Mouse (Mus musculus): ENCODE measurements around the gene Tom1. TPM values are rescaled to one million over a fixed set of nuclear protein-coding genes. Genes with fewer than 3 reads are reported as not detected.

Gene Tom1
- polyA plus RNA-seq (2015; fragmentation: Nextera tagmentation; extraction: Ambion mirVana), result 35.4 and 40.2 TPM in 2 replicates

GRCm38 (mm10) chr8:75033511-75034243, at the start of gene Tom1:
TSS of gene Tom1 (plus strand) at chr8:75033705.
- peak; percentile 99 for ATAC-seq (ENCODE audit: low FRiP score, low read depth)
- peak within 1 kb of the TSS; percentile 86 for H3K4me2 ChIP-seq
- H3K27ac ChIP-seq (replicated peaks), result peak within 1 kb of the TSS; percentile 92
- peaks cover 13% of the 10 kb centered on the region; the same call in 1 of the 2 replicates for H3K36me3 ChIP-seq
- H3K9me3 ChIP-seq, result no peaks in the 10 kb centered on the region
- H3K27me3 ChIP-seq, result no peaks in the 10 kb centered on the region
- peaks cover 13% of the 10 kb centered on the region; the same call in 1 of the 2 replicates for H3K4me1 ChIP-seq (replicated peaks)
- under 1% methylated on average over 62 of the region's 62 CpGs for WGBS
- H3K4me3 ChIP-seq, result peak within 1 kb of the TSS; percentile 76
- H3K9ac ChIP-seq, result peak within 1 kb of the TSS; percentile 77

GRCm38 (mm10) chr8:74987436-74987835, 46.1 kb upstream of the Tom1 start:
- Histone ChIP-seq H3K4me3 (no peak overlapping the region), H3K9ac (no peak overlapping the region), H3K9me3 (no peaks in the 10 kb centered on the region), H3K27ac (replicated peaks) (no peak overlapping the region), H3K36me3 (no peaks in the 10 kb centered on the region), H3K4me2 (no peak overlapping the region), H3K4me1 (replicated peaks) (0 out of 2 replicates have a peak, but pooled peaks cover 2% of the 10 kb centered on the region), H3K27me3 (no peaks in the 10 kb centered on the region)
- no peak for ATAC-seq (ENCODE audit: low FRiP score, low read depth)
- 86% methylated on average over 5 of the region's 5 CpGs for WGBS

- no peak overlapping the region for H3K27ac ChIP-seq (replicated peaks)
- no peaks in the 10 kb centered on the region for H3K9me3 ChIP-seq
- H3K9ac ChIP-seq, result no peak overlapping the region
- H3K4me1 ChIP-seq (replicated peaks), result peaks cover 14% of the 10 kb centered on the region
- no peaks in the 10 kb centered on the region for H3K27me3 ChIP-seq
- no peak overlapping the region for H3K4me2 ChIP-seq
- H3K36me3 ChIP-seq, result no peaks in the 10 kb centered on the region
- no peak for ATAC-seq (ENCODE audit: low FRiP score, low read depth)
- H3K4me3 ChIP-seq, result no peak overlapping the region
- WGBS, result 29% methylated on average over 15 of the region's 15 CpGs
Observed at GRCm38 (mm10) chr8:74990021-74990420, 43.5 kb upstream of the Tom1 start.

GRCm38 (mm10) chr8:74993081-74993474, 40.4 kb upstream of the Tom1 start, which contains the start of gene Hmgxb4:
TSS of gene Hmgxb4 (plus strand) at chr8:74993356.
- Histone ChIP-seq H3K4me3 (peak within 1 kb of the TSS; percentile 87), H3K4me2 (peak within 1 kb of the TSS; percentile 68), H3K36me3 (no peaks in the 10 kb centered on the region), H3K27ac (replicated peaks) (peak within 1 kb of the TSS; percentile 96), H3K9ac (peak within 1 kb of the TSS; percentile 97), H3K9me3 (no peaks in the 10 kb centered on the region), H3K4me1 (replicated peaks) (peaks cover 14% of the 10 kb centered on the region), H3K27me3 (no peaks in the 10 kb centered on the region)
- ATAC-seq (ENCODE audit: low FRiP score, low read depth), result 0 out of 2 replicates have a peak, but pooled peaks have one; percentile 6
- 13% methylated on average over 8 of the region's 8 CpGs for WGBS

GRCm38 (mm10) chr8:74993475-74994451, 39.7 kb upstream of the Tom1 start:
- H3K36me3 ChIP-seq, result peaks cover 3% of the 10 kb centered on the region
- no peaks in the 10 kb centered on the region for H3K9me3 ChIP-seq
- WGBS, result under 1% methylated on average over 93 of the region's 111 CpGs
- ATAC-seq (ENCODE audit: low FRiP score, low read depth), result peak; percentile 95
- peak overlapping the region; percentile 97 for H3K9ac ChIP-seq
- H3K27ac ChIP-seq (replicated peaks), result peak overlapping the region; percentile 96
- H3K4me2 ChIP-seq, result peak overlapping the region; percentile 68
- peaks cover 14% of the 10 kb centered on the region for H3K4me1 ChIP-seq (replicated peaks)
- peak overlapping the region; percentile 87 for H3K4me3 ChIP-seq
- H3K27me3 ChIP-seq, result no peaks in the 10 kb centered on the region

GRCm38 (mm10) chr8:74994540-74994939, 39.0 kb upstream of the Tom1 start:
- H3K4me3 ChIP-seq, result peak overlapping the region; percentile 87
- ATAC-seq (ENCODE audit: low FRiP score, low read depth), result no peak
- 3% methylated on average over 7 of the region's 7 CpGs for WGBS
- no peaks in the 10 kb centered on the region for H3K9me3 ChIP-seq
- H3K36me3 ChIP-seq, result peaks cover 11% of the 10 kb centered on the region
- H3K27me3 ChIP-seq, result no peaks in the 10 kb centered on the region
- peaks cover 14% of the 10 kb centered on the region for H3K4me1 ChIP-seq (replicated peaks)
- peak overlapping the region; percentile 96 for H3K27ac ChIP-seq (replicated peaks)
- peak overlapping the region; percentile 68 for H3K4me2 ChIP-seq
- peak overlapping the region; percentile 97 for H3K9ac ChIP-seq

- Histone ChIP-seq H3K27me3 (no peaks in the 10 kb centered on the region), H3K36me3 (peaks cover 48% of the 10 kb centered on the region)
- WGBS, result 96% methylated on average over 3 of the region's 3 CpGs
Observed at GRCm38 (mm10) chr8:75000431-75000830, 33.1 kb upstream of the Tom1 start.

GRCm38 (mm10) chr8:75008826-75009225, 24.7 kb upstream of the Tom1 start:
- Histone ChIP-seq H3K27me3 (no peaks in the 10 kb centered on the region), H3K36me3 (peaks cover 32% of the 10 kb centered on the region), H3K4me2 (no peak overlapping the region), H3K9me3 (no peaks in the 10 kb centered on the region), H3K4me3 (no peak overlapping the region), H3K9ac (no peak overlapping the region), H3K27ac (replicated peaks) (no peak overlapping the region), H3K4me1 (replicated peaks) (no peaks in the 10 kb centered on the region)
- WGBS, result 93% methylated on average over 2 of the region's 2 CpGs
- ATAC-seq (ENCODE audit: low FRiP score, low read depth), result no peak

More at GRCm38 (mm10) chr8:75000431-75000830, 33.1 kb upstream of the Tom1 start:
- Histone ChIP-seq H3K9ac (no peak overlapping the region), H3K4me3 (no peak overlapping the region), H3K4me1 (replicated peaks) (no peaks in the 10 kb centered on the region; the same call in 1 of the 2 replicates), H3K9me3 (no peaks in the 10 kb centered on the region), H3K27ac (replicated peaks) (no peak overlapping the region), H3K4me2 (no peak overlapping the region)
- ATAC-seq (ENCODE audit: low FRiP score, low read depth), result no peak

- ATAC-seq (ENCODE audit: low FRiP score, low read depth), result no peak
- H3K9ac ChIP-seq, result no peak overlapping the region
- WGBS, result 52% methylated on average over 2 of the region's 2 CpGs
Observed at GRCm38 (mm10) chr8:75013557-75013956, 19.9 kb upstream of the Tom1 start.

GRCm38 (mm10) chr8:75013964-75014363, 19.5 kb upstream of the Tom1 start:
- no peak overlapping the region for H3K4me3 ChIP-seq
- H3K4me1 ChIP-seq (replicated peaks), result no peaks in the 10 kb centered on the region
- WGBS, result 87% methylated on average over 3 of the region's 3 CpGs
- H3K4me2 ChIP-seq, result no peak overlapping the region
- no peak overlapping the region for H3K9ac ChIP-seq
- H3K27me3 ChIP-seq, result no peaks in the 10 kb centered on the region
- ATAC-seq (ENCODE audit: low FRiP score, low read depth), result no peak
- H3K36me3 ChIP-seq, result peaks cover 10% of the 10 kb centered on the region
- H3K9me3 ChIP-seq, result no peaks in the 10 kb centered on the region
- no peak overlapping the region for H3K27ac ChIP-seq (replicated peaks)

More at GRCm38 (mm10) chr8:75013557-75013956, 19.9 kb upstream of the Tom1 start:
- peaks cover 14% of the 10 kb centered on the region for H3K36me3 ChIP-seq
- no peak overlapping the region for H3K27ac ChIP-seq (replicated peaks)
- H3K4me1 ChIP-seq (replicated peaks), result no peaks in the 10 kb centered on the region
- no peak overlapping the region for H3K4me3 ChIP-seq
- H3K4me2 ChIP-seq, result no peak overlapping the region
- no peaks in the 10 kb centered on the region for H3K27me3 ChIP-seq
- H3K9me3 ChIP-seq, result no peaks in the 10 kb centered on the region

- H3K27ac ChIP-seq (replicated peaks), result no peak overlapping the region
- ATAC-seq (ENCODE audit: low FRiP score, low read depth), result no peak
- no peaks in the 10 kb centered on the region for H3K4me1 ChIP-seq (replicated peaks)
- H3K36me3 ChIP-seq, result no peaks in the 10 kb centered on the region
- 47% methylated on average over 2 of the region's 2 CpGs for WGBS
- no peaks in the 10 kb centered on the region for H3K9me3 ChIP-seq
- H3K9ac ChIP-seq, result no peak overlapping the region
- H3K4me2 ChIP-seq, result no peak overlapping the region
- H3K27me3 ChIP-seq, result no peaks in the 10 kb centered on the region
- no peak overlapping the region for H3K4me3 ChIP-seq
Observed at GRCm38 (mm10) chr8:75015981-75016380, 17.5 kb upstream of the Tom1 start.
